Mouse (Mus musculus) myocyte (in vitro differentiated cells): ENCODE results near the gene Mov10l1. TPM values are rescaled to one million over a fixed set of nuclear protein-coding genes. Genes with fewer than 3 reads are reported as not detected.
A peak's percentile ranks its signal among the peaks of the same experiment; 100 is the strongest.

Experiments
- H3K27me3 ChIP-seq: one replicate; pipeline ENCODE4 v1.6.1; 2011; ENCODE audit not compliant: control insufficient read depth, insufficient read depth, insufficient read length
- H3K36me3 ChIP-seq: one replicate; pipeline ENCODE4 v1.6.1; 2011; ENCODE audit not compliant: control insufficient read depth, insufficient read depth
- H3K4me2 ChIP-seq: one replicate; pipeline ENCODE4 v1.6.1; 2011; ENCODE audit warnings: low read depth, control low read depth
- H3K4me3 ChIP-seq: one replicate; pipeline ENCODE4 v1.5.1; 2011; ENCODE audit warnings: mild to moderate bottlenecking, control low read depth, moderate library complexity
- H3K79me2 ChIP-seq: one replicate; pipeline ENCODE4 v1.6.1; 2011; ENCODE audit not compliant: control insufficient read depth, insufficient read depth
- H3ac ChIP-seq: one replicate; pipeline ENCODE4 v1.6.1; 2011; ENCODE audit not compliant: control insufficient read depth, insufficient read length
- CEBPB ChIP-seq: IDR thresholded peaks from 2 replicates; pipeline ENCODE4 v1.6.1; 2011; ENCODE audit warnings: mild to moderate bottlenecking, moderate library complexity; ENCODE audit not compliant: poor library complexity, insufficient read depth, severe bottlenecking
- E2F4 ChIP-seq: IDR thresholded peaks from one replicate; pipeline ENCODE4 v1.6.1; 2011; ENCODE audit warnings: mild to moderate bottlenecking, control low read depth, moderate library complexity; ENCODE audit not compliant: insufficient read depth
- MAX ChIP-seq: IDR thresholded peaks from one replicate; pipeline ENCODE4 v1.6.1; 2011; ENCODE audit warnings: low read depth, mild to moderate bottlenecking, control low read depth
- MYOD1 ChIP-seq, 3 experiments: IDR thresholded peaks; one replicate each; pipeline ENCODE4 v1.6.1; 2011; ENCODE audit warnings: control low read depth in 2 of 3, low read depth in 2 of 3, mild to moderate bottlenecking in 2 of 3, moderate library complexity in 1 of 3; ENCODE audit not compliant: insufficient read length in 2 of 3, control insufficient read depth in 1 of 3
- MYOG ChIP-seq, 3 experiments: IDR thresholded peaks; one replicate each; pipeline ENCODE4 v1.6.1; 2011; ENCODE audit warnings: control low read depth in 2 of 3, low read depth in 2 of 3, mild to moderate bottlenecking in 2 of 3; ENCODE audit not compliant: insufficient read length in 2 of 3, control insufficient read depth in 1 of 3, insufficient read depth in 1 of 3
- POLR2A ChIP-seq: IDR thresholded peaks from one replicate; pipeline ENCODE4 v1.6.1; 2011; ENCODE audit warnings: low read depth, mild to moderate bottlenecking, control low read depth, moderate library complexity; ENCODE audit not compliant: insufficient read length
- POLR2AphosphoS2 ChIP-seq: IDR thresholded peaks from one replicate; pipeline ENCODE4 v1.6.1; 2011; ENCODE audit warnings: low read depth, control low read depth; ENCODE audit not compliant: insufficient read length
- REST ChIP-seq: IDR thresholded peaks from one replicate; pipeline ENCODE4 v1.6.1; 2011; ENCODE audit warnings: mild to moderate bottlenecking, control low read depth, moderate library complexity; ENCODE audit not compliant: insufficient read depth, insufficient read length
- SRF ChIP-seq: IDR thresholded peaks from one replicate; pipeline ENCODE4 v1.6.1; 2011; ENCODE audit warnings: low read depth; ENCODE audit not compliant: control insufficient read depth, insufficient read length
- TCF12 ChIP-seq: IDR thresholded peaks from one replicate; pipeline ENCODE4 v1.6.1; 2011; ENCODE audit warnings: mild to moderate bottlenecking, control low read depth; ENCODE audit not compliant: poor library complexity, insufficient read depth, severe bottlenecking
- TCF3 ChIP-seq: IDR thresholded peaks from one replicate; pipeline ENCODE4 v1.6.1; 2011; ENCODE audit warnings: low read depth, control low read depth; ENCODE audit not compliant: insufficient read length
- USF1 ChIP-seq: IDR thresholded peaks from one replicate; pipeline ENCODE4 v1.6.1; 2011; ENCODE audit warnings: low read depth, mild to moderate bottlenecking, control low read depth, moderate library complexity
- polyA plus RNA-seq: library from polyadenylated mRNA; unstranded; fragments of >200 nt; fragmentation: generic; extraction: Trizol; gene quantifications from one replicate; pipeline ENCODE4 v1.2.1, GENCODE M21; 2012; ENCODE audit warnings: missing spikeins

Mov10l1 gene
- polyA plus RNA-seq, 1 experiment: not detected

GRCm38 (mm10) chr15:89064891-89065290, 82.2 kb downstream of the Mov10l1 start:
- no peaks in the 10 kb centered on the region for H3K36me3 ChIP-seq
- TF ChIP-seq TCF12 (no peak), POLR2A (no peak), MYOD1 (IDR thresholded peaks at IDR 0.05; ENCODE audit: control insufficient read depth in 1 of 3, insufficient read length in 2 of 3, low read depth in 2 of 3) (no peak), REST (no peak)
- H3K79me2 ChIP-seq: no peaks in the 10 kb centered on the region
- H3K4me3 ChIP-seq: no peak overlapping the region
- H3K4me2 ChIP-seq: no peak overlapping the region
- peaks cover 97% of the 10 kb centered on the region for H3K27me3 ChIP-seq
- no peak overlapping the region for H3ac ChIP-seq

- H3ac ChIP-seq: no peak overlapping the region
- no peak for TF ChIP-seq SRF
- no peak for TF ChIP-seq REST
- TF ChIP-seq USF1: no peak
- no peak for TF ChIP-seq TCF3
- TF ChIP-seq MAX: no peak
- TF ChIP-seq POLR2AphosphoS2: no peak
- TF ChIP-seq POLR2A: no peak
- TF ChIP-seq MYOG (IDR thresholded peaks at IDR 0.05; ENCODE audit: control insufficient read depth in 1 of 3, insufficient read depth in 1 of 3, insufficient read length in 2 of 3, low read depth in 2 of 3): no peak
- no peak for TF ChIP-seq TCF12
- no peak for TF ChIP-seq E2F4
- TF ChIP-seq CEBPB: no peak
- no peak for TF ChIP-seq MYOD1 (IDR thresholded peaks at IDR 0.05; ENCODE audit: control insufficient read depth in 1 of 3, insufficient read length in 2 of 3, low read depth in 2 of 3)
- H3K79me2 ChIP-seq: no peaks in the 10 kb centered on the region
- H3K4me2 ChIP-seq: no peak overlapping the region
- no peaks in the 10 kb centered on the region for H3K36me3 ChIP-seq
- H3K4me3 ChIP-seq: no peak overlapping the region
- peaks cover 72% of the 10 kb centered on the region for H3K27me3 ChIP-seq
Measured at GRCm38 (mm10) chr15:89067609-89068008, 84.9 kb downstream of the Mov10l1 start.

DNA sequence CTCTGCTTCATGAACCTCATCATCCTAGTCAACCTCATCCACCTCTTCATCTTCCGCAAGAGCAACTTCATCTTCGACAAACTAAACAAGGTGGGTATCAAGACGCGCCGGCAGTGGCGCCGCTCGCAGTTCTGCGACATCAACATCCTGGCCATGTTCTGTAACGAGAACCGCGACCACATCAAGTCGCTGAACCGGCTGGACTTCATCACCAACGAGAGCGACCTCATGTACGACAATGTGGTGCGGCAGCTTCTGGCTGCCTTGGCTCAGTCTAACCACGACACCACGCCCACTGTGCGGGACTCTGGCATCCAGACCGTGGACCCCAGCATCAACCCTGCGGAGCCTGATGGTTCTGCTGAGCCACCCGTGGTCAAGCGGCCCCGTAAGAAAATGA, 85.5 kb downstream of the Mov10l1 start:
- Histone ChIP-seq H3ac (no peak overlapping the region), H3K4me2 (no peak overlapping the region), H3K36me3 (no peaks in the 10 kb centered on the region), H3K27me3 (peaks cover 66% of the 10 kb centered on the region), H3K4me3 (no peak overlapping the region), H3K79me2 (no peaks in the 10 kb centered on the region)
- no peak for TF ChIP-seq MYOG (IDR thresholded peaks at IDR 0.05; ENCODE audit: control insufficient read depth in 1 of 3, insufficient read depth in 1 of 3, insufficient read length in 2 of 3, low read depth in 2 of 3)
- TF ChIP-seq SRF: no peak
- no peak for TF ChIP-seq REST
- TF ChIP-seq POLR2AphosphoS2: no peak
- no peak for TF ChIP-seq TCF12
- no peak for TF ChIP-seq POLR2A
- TF ChIP-seq E2F4: no peak
- no peak for TF ChIP-seq USF1
- no peak for TF ChIP-seq TCF3
- no peak for TF ChIP-seq CEBPB
- TF ChIP-seq MAX: no peak
- no peak for TF ChIP-seq MYOD1 (IDR thresholded peaks at IDR 0.05; ENCODE audit: control insufficient read depth in 1 of 3, insufficient read length in 2 of 3, low read depth in 2 of 3)

GRCm38 (mm10) chr15:89069336-89069840, 86.7 kb downstream of the Mov10l1 start:
- Histone ChIP-seq H3K79me2 (no peaks in the 10 kb centered on the region), H3K4me3 (no peak overlapping the region), H3K27me3 (peaks cover 54% of the 10 kb centered on the region), H3K4me2 (no peak overlapping the region), H3ac (no peak overlapping the region), H3K36me3 (no peaks in the 10 kb centered on the region)
- TF ChIP-seq POLR2AphosphoS2 (no peak), E2F4 (no peak), MAX (no peak), TCF12 (no peak), POLR2A (no peak), TCF3 (no peak), MYOD1 (IDR thresholded peaks at IDR 0.05; ENCODE audit: control insufficient read depth in 1 of 3, insufficient read length in 2 of 3, low read depth in 2 of 3) (no peak)

GRCm38 (mm10) chr15:89070606-89071005, 87.9 kb downstream of the Mov10l1 start:
- H3K36me3 ChIP-seq: no peaks in the 10 kb centered on the region
- H3K79me2 ChIP-seq: no peaks in the 10 kb centered on the region
- no peak overlapping the region for H3K4me2 ChIP-seq
- H3K4me3 ChIP-seq: no peak overlapping the region
- H3K27me3 ChIP-seq: peaks cover 43% of the 10 kb centered on the region
- TF ChIP-seq REST: no peak
- peak; percentile 7 for TF ChIP-seq USF1
- TF ChIP-seq CEBPB: no peak
- TF ChIP-seq MAX: no peak
- no peak overlapping the region for H3ac ChIP-seq
